Mouse (Mus musculus) C2C12 (cell line): Measurements from ENCODE around the gene Adra1d. TPM values are rescaled to one million over a fixed set of nuclear protein-coding genes. Genes with fewer than 3 reads are reported as not detected.
A peak's percentile ranks its signal among the peaks of the same experiment; 100 is the strongest.

Experiments used
- H3K27me3 ChIP-seq: one replicate; pipeline ENCODE4 v1.6.1; 2011; ENCODE audit not compliant: control insufficient read depth, insufficient read depth, insufficient read length
- H3K36me3 ChIP-seq: one replicate; pipeline ENCODE4 v1.6.1; 2011; ENCODE audit not compliant: control insufficient read depth, insufficient read depth
- H3K4me3 ChIP-seq: one replicate; pipeline ENCODE4 v1.5.1; 2011; ENCODE audit warnings: mild to moderate bottlenecking, control low read depth; ENCODE audit not compliant: poor library complexity, insufficient read depth, severe bottlenecking
- H3K79me2 ChIP-seq: one replicate; pipeline ENCODE4 v1.6.1; 2011; ENCODE audit not compliant: control insufficient read depth, insufficient read depth
- H3K79me3 ChIP-seq: one replicate; pipeline ENCODE4 v1.6.1; 2011; ENCODE audit warnings: low read depth, control low read depth
- H3ac ChIP-seq: one replicate; pipeline ENCODE3; 2011; ENCODE audit warnings: low read depth; ENCODE audit not compliant: control insufficient read depth, insufficient read length
- CEBPB ChIP-seq: IDR thresholded peaks from one replicate; pipeline ENCODE4 v1.6.1; 2011; ENCODE audit warnings: low read depth, mild to moderate bottlenecking, control low read depth, moderate library complexity
- CTCF ChIP-seq: IDR thresholded peaks from one replicate; pipeline ENCODE4 v1.5.1; 2011; ENCODE audit not compliant: control insufficient read depth, insufficient read depth, insufficient read length
- FOSL1 ChIP-seq: IDR thresholded peaks from one replicate; pipeline ENCODE4 v1.8.0; 2011; ENCODE audit warnings: mild to moderate bottlenecking, low read length; ENCODE audit not compliant: poor library complexity, insufficient read depth, severe bottlenecking
- MAX ChIP-seq: IDR thresholded peaks from one replicate; pipeline ENCODE4 v1.6.1; 2011; ENCODE audit warnings: mild to moderate bottlenecking, control low read depth
- MYOD1 ChIP-seq: IDR thresholded peaks from one replicate; pipeline ENCODE4 v1.6.1; 2011; ENCODE audit warnings: low read depth; ENCODE audit not compliant: control insufficient read depth, insufficient read length
- MYOG ChIP-seq: IDR thresholded peaks from one replicate; pipeline ENCODE4 v1.6.1; 2011; ENCODE audit not compliant: control insufficient read depth, insufficient read length; ENCODE audit errors: extremely low read depth
- USF1 ChIP-seq: IDR thresholded peaks from one replicate; pipeline ENCODE4 v1.6.1; 2011; ENCODE audit warnings: low read depth, mild to moderate bottlenecking, control low read depth, moderate library complexity
- polyA plus RNA-seq: library from polyadenylated mRNA; unstranded; fragments of >200 nt; fragmentation: generic; extraction: Trizol; gene quantifications from one replicate; pipeline ENCODE4 v1.2.1, GENCODE M21; 2012; ENCODE audit warnings: missing spikeins

Gene Adra1d
- polyA plus RNA-seq, 1 experiment = 1.7 TPM

DNA sequence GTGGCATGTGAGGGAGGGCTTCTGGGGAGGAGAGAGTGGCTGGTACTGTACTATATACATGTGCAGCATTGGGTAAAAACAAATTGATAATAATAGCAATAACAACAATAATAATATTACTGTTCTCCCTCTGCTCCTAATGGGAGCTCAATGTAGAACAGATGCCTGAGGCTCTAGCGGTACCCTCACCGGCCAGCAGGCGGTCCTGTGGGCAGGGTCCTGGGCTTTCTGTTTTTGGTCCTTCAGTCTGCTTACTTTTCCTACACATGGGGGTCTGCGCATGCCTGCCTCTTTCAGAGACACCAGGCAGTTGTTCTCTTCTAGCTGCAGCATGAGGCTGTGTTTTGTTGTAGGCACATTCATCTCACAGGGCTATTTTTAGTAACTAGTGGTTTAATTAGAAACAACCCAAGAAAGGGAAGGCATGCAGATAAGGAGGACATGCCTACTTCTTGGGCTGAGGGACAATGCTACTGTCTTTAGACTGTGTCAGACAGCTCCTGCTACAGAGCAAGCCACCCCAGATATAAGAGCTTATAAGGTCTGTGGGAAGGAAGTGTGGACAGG lies 47.9 kb downstream of the Adra1d start:
- TF ChIP-seq MYOD1 (no peak), USF1 (no peak), FOSL1 (no peak), MYOG (no peak), CEBPB (no peak), CTCF (no peak), MAX (no peak)
- peaks cover 11% of the 10 kb centered on the region for H3K36me3 ChIP-seq

DNA sequence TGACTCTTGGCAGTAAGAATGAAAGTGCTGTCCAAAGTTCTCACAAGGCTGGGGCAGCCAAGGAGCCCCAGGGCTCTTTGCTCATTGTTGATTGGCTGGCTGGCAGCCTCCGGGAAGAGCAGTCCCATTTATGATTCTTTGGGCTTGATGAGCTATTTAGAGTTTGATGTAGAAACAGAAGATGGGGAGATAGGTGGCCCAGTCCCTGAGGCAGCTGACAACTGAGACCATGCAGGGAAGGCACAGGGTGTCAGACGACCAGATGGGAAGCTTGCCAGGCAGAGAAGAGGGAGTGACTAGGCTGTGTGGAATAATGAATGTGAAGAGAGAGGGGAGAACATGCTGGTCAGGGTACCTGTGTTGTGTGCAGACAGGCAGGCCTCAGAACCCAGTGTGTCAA lies 48.6 kb downstream of the Adra1d start:
- Histone ChIP-seq H3K4me3 (no peak overlapping the region), H3K79me3 (no peaks in the 10 kb centered on the region), H3K36me3 (peaks cover 11% of the 10 kb centered on the region), H3K79me2 (peaks cover 12% of the 10 kb centered on the region), H3ac (no peak overlapping the region), H3K27me3 (no peaks in the 10 kb centered on the region)
- TF ChIP-seq CEBPB = no peak
- TF ChIP-seq MYOD1 = no peak
- no peak for TF ChIP-seq FOSL1
- TF ChIP-seq MYOG = no peak
- TF ChIP-seq CTCF = no peak
- no peak for TF ChIP-seq USF1
- no peak for TF ChIP-seq MAX

More for the DNA sequence above, 47.9 kb downstream of the Adra1d start:
- H3K27me3 ChIP-seq = no peaks in the 10 kb centered on the region
- no peaks in the 10 kb centered on the region for H3K79me3 ChIP-seq
- H3ac ChIP-seq = no peak overlapping the region
- H3K4me3 ChIP-seq = no peak overlapping the region
- peaks cover 12% of the 10 kb centered on the region for H3K79me2 ChIP-seq

DNA sequence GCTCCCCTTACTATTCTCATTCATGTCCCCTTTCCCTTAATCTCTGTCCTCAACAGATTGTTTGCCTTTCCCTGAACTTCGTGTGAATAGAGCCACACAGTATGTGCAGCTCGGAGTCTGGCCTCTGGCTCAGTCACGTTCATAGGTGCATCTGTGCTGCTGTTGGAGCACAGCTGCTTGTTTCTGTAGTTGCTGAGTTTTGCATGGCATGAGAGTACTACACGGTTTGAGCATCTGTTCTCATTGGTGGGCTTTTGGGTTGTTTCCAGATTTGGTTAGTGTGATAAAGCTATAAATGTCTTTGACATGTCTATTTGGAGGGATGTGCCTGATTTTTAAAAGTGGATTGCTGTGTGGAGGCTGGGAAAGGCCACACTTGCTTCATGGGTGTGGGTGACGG lies 51.6 kb downstream of the Adra1d start:
- Histone ChIP-seq H3K79me3 (no peaks in the 10 kb centered on the region), H3ac (no peak overlapping the region), H3K27me3 (no peaks in the 10 kb centered on the region), H3K79me2 (peaks cover 18% of the 10 kb centered on the region), H3K36me3 (no peaks in the 10 kb centered on the region), H3K4me3 (no peak overlapping the region)
- TF ChIP-seq CEBPB (no peak), CTCF (no peak)

DNA sequence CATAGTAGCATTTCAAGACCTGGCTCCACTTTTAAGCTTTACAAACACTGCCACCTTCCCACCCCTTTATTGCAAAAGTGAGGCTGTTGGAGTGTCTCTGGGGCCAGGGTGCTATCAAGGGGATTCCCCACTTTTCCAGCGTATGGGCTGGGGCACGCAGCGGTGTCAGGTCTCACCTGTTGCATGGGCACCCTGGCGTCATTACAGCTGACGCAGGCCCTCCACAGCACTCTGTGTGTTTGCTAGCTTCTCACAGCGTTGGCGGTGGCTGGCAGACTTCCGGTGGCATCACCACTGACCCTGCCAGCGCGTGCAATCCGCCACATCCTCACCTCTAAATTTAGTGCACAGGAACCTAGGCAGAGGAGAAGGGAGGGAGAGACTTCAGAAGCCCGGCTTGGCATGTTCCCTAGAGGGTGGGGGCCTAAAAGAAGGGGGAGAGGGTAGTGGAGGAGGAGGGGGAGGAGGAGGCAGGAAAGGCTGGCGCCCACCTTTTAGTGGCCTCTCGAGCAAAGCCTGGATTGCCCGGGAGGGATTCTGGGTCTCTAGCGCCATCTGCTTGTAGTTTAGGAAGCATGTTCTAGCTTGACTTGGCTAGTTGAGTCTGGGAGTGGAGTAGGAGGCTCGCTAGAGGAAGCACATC lies 52.3 kb downstream of the Adra1d start:
- Histone ChIP-seq H3K79me3 (peaks cover under 1% of the 10 kb centered on the region), H3K4me3 (no peak overlapping the region), H3ac (no peak overlapping the region), H3K27me3 (no peaks in the 10 kb centered on the region), H3K36me3 (no peaks in the 10 kb centered on the region), H3K79me2 (peaks cover 22% of the 10 kb centered on the region)
- TF ChIP-seq CTCF (peak; percentile 9), MAX (peak; percentile 30), USF1 (no peak)

DNA sequence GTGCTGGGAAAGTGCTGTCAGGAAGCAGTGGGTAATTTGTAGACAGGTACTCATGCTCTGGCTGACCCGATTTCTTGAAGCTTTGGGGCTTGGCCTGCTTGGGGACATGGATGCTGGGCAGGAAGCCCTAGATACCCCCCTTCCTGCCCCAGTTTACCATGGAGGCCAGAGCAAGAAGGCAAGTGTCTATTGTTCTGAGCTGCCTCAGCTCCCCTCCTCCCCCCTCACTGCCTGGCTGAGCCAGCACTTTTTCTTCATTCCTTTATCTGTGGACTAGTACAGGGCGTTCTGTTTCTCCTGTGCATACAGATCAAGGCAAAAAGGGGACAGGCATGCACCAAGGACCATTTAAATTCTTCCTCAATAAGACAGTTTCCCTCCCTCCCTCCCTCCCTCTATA lies 53.6 kb downstream of the Adra1d start:
- Histone ChIP-seq H3K36me3 (no peaks in the 10 kb centered on the region), H3K27me3 (no peaks in the 10 kb centered on the region), H3K79me2 (peaks cover 27% of the 10 kb centered on the region), H3K79me3 (peaks cover 4% of the 10 kb centered on the region), H3K4me3 (no peak overlapping the region), H3ac (no peak overlapping the region)
- no peak for TF ChIP-seq MYOD1
- TF ChIP-seq MYOG = no peak
- TF ChIP-seq CEBPB = no peak
- TF ChIP-seq CTCF = no peak
- no peak for TF ChIP-seq USF1
- no peak for TF ChIP-seq MAX
- TF ChIP-seq FOSL1 = no peak

DNA sequence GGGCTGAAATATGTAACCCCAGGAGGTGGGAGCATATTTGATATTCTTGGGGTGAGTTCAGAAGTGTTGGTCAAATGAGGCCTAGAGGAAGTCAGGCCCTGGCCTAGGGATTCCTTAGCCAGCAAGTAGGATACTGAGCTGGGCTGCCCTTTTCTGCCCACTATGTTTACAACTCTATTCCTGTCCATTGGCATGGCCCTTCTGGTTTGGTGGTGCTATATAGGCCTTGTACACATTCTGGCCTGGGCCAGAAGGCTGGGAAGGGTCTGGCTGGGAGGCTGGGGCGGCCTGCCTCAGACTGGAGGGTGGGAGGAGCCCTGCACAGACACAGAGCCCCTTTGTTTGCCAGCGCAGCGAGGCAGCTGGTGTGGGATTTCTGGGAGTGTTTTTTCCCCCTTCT lies 55.7 kb downstream of the Adra1d start:
- Histone ChIP-seq H3K4me3 (no peak overlapping the region), H3K36me3 (no peaks in the 10 kb centered on the region), H3K79me3 (peaks cover 4% of the 10 kb centered on the region), H3K79me2 (peaks cover 35% of the 10 kb centered on the region), H3ac (no peak overlapping the region), H3K27me3 (no peaks in the 10 kb centered on the region)
- no peak for TF ChIP-seq CTCF
- TF ChIP-seq MYOG = no peak
- TF ChIP-seq CEBPB = no peak
